Mouse (Mus musculus) kidney, adult 11 months (tissue): ENCODE results near the gene Tspear.
A peak's percentile ranks its signal among the peaks of the same experiment; 100 is the strongest.
"Not testable (repeated sequence)": the region's sequence is repeated elsewhere in the genome, so short reads cannot be mapped to it uniquely, and the experiment has no call there.

ENCODE experiments used
- DNase-seq: peaks from one replicate; pipeline ENCODE4 v3.0.0; 2022

Tspear gene

DNA sequence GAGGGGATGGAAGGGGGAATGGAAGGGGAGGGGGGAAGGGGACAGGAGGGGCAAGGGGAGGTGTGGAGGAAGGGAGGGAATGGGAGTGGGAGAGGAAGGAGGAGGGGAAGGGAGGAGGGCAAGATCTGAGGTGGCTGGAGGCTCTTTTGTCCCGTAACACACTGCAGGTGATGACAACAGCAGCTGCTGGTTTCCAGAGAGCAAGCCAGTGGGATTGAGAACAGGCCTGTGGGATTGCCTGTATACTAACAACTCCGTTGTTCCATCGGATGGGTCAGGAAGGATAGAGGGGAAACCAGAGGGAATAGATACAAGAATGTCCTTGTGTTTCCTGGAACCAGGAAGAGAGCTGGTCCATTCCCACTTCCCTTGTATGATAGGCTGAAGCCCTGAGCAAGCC lies 111.3 kb downstream of the Tspear start:
- no peak for DNase-seq

DNA sequence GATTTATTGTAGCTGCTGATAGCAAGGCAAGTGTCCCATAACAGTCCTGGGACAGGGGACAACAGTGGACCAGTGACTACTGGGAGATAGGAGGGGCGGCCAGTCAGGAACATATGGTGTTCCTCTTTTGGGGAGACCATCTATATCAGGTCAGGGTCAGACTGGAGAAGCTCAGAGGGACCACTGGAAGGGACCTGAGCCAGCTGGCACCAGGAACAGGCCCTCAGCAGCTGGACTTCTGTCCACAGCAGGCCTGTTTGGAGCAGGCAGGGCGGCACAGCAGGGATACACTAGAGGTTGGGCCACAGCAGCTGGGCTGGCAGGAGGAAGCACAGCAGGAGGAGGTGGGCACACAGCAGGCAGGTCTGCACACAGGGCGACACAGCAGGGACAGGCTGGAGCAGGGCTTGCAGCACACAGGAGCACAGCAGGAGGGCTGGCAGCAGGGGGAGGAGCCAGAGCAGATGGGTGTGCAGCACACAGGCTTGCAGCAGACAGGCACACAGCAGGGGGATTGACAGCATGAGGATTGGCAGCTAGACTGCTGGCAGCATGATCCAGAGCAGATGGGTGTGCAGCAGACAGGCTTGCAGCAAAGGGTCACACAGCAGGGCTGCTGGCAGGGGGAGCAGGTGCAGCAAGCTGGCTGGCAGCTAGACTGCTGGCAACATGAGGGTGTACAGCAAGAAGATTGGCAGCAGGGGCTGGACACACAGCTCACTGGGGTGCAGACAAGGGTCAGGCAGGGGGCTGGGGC lies 112.0 kb downstream of the Tspear start:
- DNase-seq = not testable (repeated sequence)

DNA sequence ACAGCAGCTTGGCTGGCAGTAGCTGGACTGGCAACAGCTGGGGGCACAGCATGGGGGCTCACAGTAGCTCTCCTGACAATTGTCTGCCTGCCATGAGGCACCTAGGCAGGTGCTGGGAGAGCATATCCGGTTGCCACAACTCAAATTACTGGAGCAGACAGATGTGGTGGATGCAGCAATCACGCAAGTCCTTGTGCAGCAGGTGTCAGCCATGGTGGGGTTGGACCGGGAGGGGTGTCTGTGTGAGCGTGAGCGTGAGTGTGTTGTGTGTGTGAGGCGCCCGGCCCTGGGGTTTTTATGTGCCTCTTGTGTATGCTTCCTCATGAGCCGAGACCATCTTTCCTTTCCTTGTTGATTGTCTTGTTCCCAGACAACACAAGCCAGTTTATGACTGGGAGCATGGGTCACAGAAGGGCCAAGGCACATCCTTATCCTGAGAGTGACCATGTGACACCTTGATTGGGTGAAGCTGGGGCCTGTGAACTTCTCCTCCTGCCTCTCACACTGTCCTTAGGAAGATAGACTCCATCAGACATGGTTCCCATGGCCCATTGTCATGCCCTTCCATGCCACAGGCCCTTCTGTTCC lies 112.6 kb downstream of the Tspear start, which contains the start of gene Gm19668:
Gm19668 (minus strand) TSS at position 213 of the 588 bp plus-strand sequence.
- no peak for DNase-seq

DNA sequence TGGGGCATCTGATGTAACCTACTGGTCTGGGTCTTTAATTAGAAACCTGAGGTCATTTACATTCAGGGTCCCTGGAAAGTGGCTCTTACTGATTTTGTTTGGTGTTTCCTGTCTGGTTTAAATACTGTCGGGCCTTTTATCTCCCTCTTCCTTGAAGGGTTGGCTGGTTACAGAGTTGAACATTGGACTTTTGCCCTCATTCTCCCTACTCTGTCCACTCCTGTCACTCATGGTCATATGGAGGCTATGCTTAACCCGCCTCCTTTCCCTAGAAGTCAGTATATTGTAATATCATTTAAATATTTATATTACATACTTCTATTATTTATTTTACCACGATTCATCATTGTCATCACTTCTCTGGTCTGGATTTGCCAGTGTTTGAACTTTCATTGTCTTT lies 117.7 kb downstream of the Tspear start:
- DNase-seq = no peak

- DNase-seq = no peak
Measured at GRCm38 (mm10) chr10:77811743-77812142, 125.4 kb downstream of the Tspear start, which contains the start of gene Gm9507. Gene Gm9507, minus strand, starts transcription at chr10:77811843.

- no peak for DNase-seq
Measured at GRCm38 (mm10) chr10:77814382-77814781, 128.0 kb downstream of the Tspear start, which contains the start of gene Gm2696. Gene Gm2696, plus strand, starts transcription at chr10:77814682.

DNA sequence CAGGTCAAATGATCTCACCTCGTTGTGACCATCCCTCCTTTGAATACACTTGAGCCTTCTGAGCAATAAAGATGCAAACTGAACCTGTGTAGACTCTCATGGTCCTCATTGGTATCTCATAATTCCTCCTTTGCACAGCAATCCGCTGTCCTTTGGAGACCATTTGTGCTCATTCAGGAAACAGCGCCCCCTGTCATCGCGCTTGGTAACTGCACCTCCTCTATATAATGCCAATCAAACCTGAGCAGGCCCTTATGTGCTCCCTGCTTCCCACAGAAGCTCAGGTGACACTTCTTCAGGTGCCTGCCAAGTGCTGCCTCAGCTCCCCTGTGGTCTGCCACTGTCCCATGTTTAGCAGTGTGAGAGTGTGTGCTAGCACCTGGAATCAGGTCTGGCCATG lies 129.1 kb downstream of the Tspear start:
- no peak for DNase-seq

DNA sequence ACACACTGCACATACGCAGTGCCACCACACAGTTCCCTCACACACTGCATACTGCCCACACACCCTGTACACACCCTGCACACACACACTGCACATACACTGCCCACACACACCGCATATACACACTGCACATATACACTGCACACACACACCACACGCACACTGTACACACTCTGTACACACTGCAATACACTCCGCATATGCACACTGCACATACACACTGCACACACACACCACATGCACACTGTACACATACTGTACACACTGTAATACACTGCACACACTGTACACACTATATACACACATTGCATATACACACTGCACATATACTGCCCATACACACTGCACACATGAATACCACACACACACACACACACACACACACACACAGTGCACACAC lies 132.2 kb downstream of the Tspear start:
- no peak for DNase-seq

- DNase-seq = no peak
Measured at GRCm38 (mm10) chr10:77819203-77819602, 132.8 kb downstream of the Tspear start.

DNA sequence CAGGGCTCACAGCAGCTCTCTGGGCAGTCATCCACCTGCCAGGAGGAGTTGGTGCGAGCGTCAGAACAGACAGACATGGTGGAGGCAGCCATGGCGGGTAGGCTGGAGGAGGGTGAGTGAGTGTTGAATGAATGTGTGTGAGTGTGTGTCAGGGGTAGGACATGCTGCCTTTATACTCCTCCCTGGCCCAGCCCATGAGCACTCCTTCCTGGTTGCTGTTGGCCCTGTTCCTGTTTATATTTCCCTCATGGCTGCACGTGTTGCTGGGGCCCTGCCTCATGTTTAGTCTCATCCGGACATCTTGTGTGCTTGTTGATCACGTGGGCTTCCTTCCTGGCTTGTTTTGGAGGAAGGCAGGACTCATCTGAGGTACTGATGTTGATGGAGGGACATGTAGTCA lies 140.6 kb downstream of the Tspear start, which contains the start of gene Krtap10-4:
Krtap10-4 (minus strand) TSS at position 145 of the 400 bp plus-strand sequence.
- no peak for DNase-seq

- no peak for DNase-seq
Measured at GRCm38 (mm10) chr10:77835647-77836046, 149.3 kb downstream of the Tspear start, which contains the start of gene Krtap10-10. Gene Krtap10-10, plus strand, starts transcription at chr10:77835947.

- DNase-seq = no peak
Measured at GRCm38 (mm10) chr10:77839006-77839405, 152.6 kb downstream of the Tspear start.

DNA sequence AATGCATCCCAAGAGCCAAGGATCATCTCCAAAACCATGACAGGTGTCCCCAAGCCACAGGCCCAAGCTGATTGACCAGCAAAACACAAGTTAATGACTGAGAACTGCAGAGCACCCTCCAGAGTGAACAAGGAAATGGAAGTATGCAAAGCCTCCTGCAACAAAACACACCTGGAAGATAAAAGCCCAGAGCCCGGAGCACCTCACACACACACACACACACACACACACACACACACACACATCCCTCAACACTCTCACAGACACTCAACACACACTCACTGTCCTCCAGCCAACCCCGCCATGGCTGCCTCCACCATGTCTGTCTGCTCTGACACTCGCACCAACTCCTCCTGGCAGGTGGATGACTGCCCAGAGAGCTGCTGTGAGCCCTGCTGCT lies 160.1 kb downstream of the Tspear start, which contains the start of gene Gm36176:
Gm36176 (plus strand) TSS at position 301 of the 400 bp plus-strand sequence.
- no peak for DNase-seq

DNA sequence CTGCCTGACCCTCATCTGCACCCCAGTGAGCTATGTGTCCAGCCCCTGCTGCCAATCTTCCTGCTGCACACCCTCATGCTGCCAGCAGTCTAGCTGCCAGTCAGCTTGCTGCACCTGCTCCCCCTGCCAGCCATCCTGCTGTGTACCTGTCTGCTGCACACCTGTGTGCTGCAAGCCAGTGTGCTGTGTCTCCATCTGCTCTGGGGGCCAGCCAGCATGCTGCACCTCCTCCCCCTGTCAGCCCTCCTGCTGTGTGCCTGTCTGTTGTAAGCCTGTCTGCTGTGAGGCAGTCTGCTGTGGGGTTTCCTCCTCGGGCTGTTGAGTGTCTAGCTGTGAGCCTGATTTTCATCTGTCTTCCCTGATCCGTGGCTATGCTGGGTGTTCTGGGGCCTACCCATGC lies 160.6 kb downstream of the Tspear start:
- DNase-seq = no peak

- DNase-seq = no peak
Measured at GRCm38 (mm10) chr10:77847538-77847937, 161.2 kb downstream of the Tspear start.

DNA sequence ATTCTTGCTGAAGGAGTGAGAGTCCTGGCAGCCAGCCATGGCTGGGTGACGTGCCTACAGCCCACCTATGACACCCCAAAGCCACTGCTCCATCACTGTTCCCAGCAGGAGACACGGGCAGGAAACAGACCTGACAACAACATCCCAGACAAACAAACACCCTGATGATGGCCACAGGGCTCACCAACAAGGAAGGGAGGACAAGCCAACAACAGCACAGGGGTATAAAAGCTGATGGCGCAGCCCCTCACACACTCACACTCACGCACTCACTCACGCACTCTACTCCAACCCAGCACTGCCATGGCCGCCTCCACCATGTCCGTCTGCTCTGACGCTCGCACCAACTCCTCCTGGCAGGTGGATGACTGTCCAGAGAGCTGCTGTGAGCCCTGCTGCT lies 166.2 kb downstream of the Tspear start, which contains the start of gene Gm10318:
Gm10318 (plus strand) TSS at position 301 of the 400 bp plus-strand sequence.
- no peak for DNase-seq

DNA sequence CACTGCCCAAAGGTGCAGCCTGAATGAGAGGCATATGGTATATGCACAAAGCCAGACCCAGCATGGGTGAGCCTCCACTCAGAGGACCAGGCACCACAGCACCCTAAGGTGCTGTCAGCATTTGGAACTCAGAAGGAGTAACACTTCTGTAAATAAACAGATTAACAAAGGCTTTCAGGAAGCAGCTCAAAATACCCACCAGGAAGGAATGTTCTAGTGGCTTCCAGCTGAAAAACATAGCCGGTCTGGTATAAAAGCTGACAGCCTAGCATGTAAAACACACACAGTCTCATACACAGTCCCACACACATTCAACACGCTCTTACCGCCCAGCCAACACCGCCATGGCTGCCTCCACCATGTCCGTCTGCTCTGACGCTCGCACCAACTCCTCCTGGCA lies 175.3 kb downstream of the Tspear start, which contains the start of gene Gm3285:
Gm3285 (plus strand) TSS at position 301 of the 400 bp plus-strand sequence.
- DNase-seq = no peak

GRCm38 (mm10) chr10:77864067-77864761 lies 177.8 kb downstream of the Tspear start:
- DNase-seq = peak; percentile 83

- DNase-seq = no peak
Measured at GRCm38 (mm10) chr10:77864762-77865143, 178.4 kb downstream of the Tspear start.

DNA sequence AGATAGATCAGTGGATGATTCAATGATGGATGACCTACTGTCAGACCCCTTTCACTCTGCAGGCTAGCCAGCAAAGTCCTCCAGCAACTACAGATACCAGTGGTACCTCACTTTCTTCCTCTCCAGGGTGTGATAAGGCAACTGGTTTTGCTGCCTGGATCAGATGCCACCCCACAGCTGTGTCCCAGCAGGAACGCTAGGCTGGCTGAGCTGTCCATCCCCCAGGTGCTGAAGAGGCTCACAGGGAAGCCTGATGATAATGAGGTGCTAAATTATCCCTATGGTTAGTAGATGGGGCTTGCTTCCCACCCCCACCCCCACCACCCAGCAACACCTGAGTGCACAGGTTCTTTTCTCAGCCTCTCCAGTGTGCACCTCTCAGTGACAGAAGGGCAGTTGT lies 181.2 kb downstream of the Tspear start:
- no peak for DNase-seq

DNA sequence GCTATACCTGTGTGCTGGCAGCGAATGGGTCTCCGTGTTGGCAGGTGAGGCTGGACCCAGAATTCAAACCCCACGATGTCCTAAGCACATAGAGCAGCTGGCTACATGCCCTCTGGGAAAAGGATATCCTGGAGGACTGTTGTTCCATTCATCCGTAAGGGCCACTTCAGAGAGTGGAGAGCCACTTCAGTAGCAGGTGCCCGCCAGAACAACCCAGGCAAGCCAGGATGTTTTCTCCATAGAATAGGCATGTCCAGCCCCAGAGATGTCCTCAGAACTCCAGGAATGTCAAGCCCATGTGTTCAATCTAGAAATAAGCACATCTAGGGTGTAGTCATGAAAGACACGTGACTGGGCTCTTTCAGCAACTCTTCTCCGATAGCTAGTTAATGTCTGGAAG lies 183.3 kb downstream of the Tspear start:
- DNase-seq = no peak

- no peak for DNase-seq
Measured at GRCm38 (mm10) chr10:77878985-77879384, 192.6 kb downstream of the Tspear start.

DNA sequence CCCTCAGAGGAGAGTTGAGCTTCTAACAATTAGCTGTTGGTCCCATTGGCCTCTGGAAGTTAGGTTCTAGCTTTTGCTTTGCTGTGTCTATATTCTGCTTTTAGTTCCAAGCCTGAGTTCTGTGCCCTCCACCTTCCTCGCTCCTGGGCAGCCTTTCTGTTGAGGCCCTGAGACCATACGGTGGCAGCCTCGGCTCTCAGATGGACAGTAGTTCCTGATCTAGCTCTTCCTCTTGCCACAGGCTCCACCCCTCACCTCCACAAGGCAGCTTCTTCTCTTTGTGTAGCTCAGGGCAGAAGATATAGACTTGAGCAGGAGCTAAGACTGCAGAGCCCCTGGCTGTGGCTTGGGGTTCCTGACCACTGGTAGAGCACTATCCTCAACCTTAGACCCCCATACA lies 193.9 kb downstream of the Tspear start:
- no peak for DNase-seq
